Mouse (Mus musculus) CH12.LX (cell line): ENCODE results near the gene Tnik.

Experiments
- CHD2 ChIP-seq: IDR thresholded peaks from 2 replicates; pipeline ENCODE4 v1.6.1; 2011; ENCODE audit warnings: low read length, improper control_type of control experiment
- CTCF ChIP-seq, 2 experiments: IDR thresholded peaks in 1 of 2; conservative IDR thresholded peaks in 1 of 2; 2 replicates each; pipeline ENCODE4 v1.5.1; 2011 to 2012; ENCODE audit warnings: low read depth in 2 of 2, low read length in 2 of 2, improper control_type of control experiment in 1 of 2, inconsistent platforms in 1 of 2, mild to moderate bottlenecking in 1 of 2, moderate library complexity in 1 of 2
- EP300 ChIP-seq: IDR thresholded peaks from 2 replicates; pipeline ENCODE4 v1.6.1; 2011; ENCODE audit warnings: low read length, improper control_type of control experiment
- HCFC1 ChIP-seq: IDR thresholded peaks from 2 replicates; pipeline ENCODE4 v1.6.1; 2012; ENCODE audit warnings: low read depth, mild to moderate bottlenecking, inconsistent platforms, low read length, improper control_type of control experiment
- JUN ChIP-seq: IDR thresholded peaks from 2 replicates; pipeline ENCODE4 v1.6.1; 2011; ENCODE audit warnings: low read depth, mild to moderate bottlenecking, low read length, improper control_type of control experiment, moderate library complexity; ENCODE audit not compliant: insufficient read depth
- MEF2A ChIP-seq: IDR thresholded peaks from 2 replicates; pipeline ENCODE4 v1.6.1; 2014; ENCODE audit warnings: low read depth, mild to moderate bottlenecking, inconsistent platforms, low read length, improper control_type of control experiment, borderline replicate concordance
- MXI1 ChIP-seq: IDR thresholded peaks from 2 replicates; pipeline ENCODE4 v1.6.1; 2011; ENCODE audit warnings: mild to moderate bottlenecking, low read depth, low read length, improper control_type of control experiment
- MYC ChIP-seq: IDR thresholded peaks from 2 replicates; pipeline ENCODE4 v1.6.1; 2011; ENCODE audit warnings: low read depth, mild to moderate bottlenecking, improper control_type of control experiment, low read length
- NELFE ChIP-seq: IDR thresholded peaks from 2 replicates; pipeline ENCODE4 v1.6.1; 2011; ENCODE audit warnings: low read depth, low read length, improper control_type of control experiment
- POLR2A ChIP-seq: IDR thresholded peaks from 2 replicates; pipeline ENCODE4 v1.6.1; 2011; ENCODE audit warnings: low read depth, mild to moderate bottlenecking, improper control_type of control experiment, low read length
- TBP ChIP-seq: conservative IDR thresholded peaks from 2 replicates; pipeline ENCODE4 v1.6.1; 2011; ENCODE audit warnings: low read depth, low read length, improper control_type of control experiment
- USF1 ChIP-seq: IDR thresholded peaks from 2 replicates; pipeline ENCODE4 v1.6.1; 2014; ENCODE audit warnings: low read depth, mild to moderate bottlenecking, inconsistent platforms, low read length, improper control_type of control experiment
- USF2 ChIP-seq: conservative IDR thresholded peaks from 2 replicates; pipeline ENCODE4 v1.6.1; 2011; ENCODE audit warnings: low read depth, low read length, improper control_type of control experiment
- ZC3H11A ChIP-seq: IDR thresholded peaks from 2 replicates; pipeline ENCODE4 v1.6.1; 2012; ENCODE audit warnings: low read depth, mild to moderate bottlenecking, inconsistent platforms, low read length, improper control_type of control experiment

GRCm38 (mm10) chr3:28496806-28497502, 233.9 kb downstream of the Tnik start:
- TF ChIP-seq USF1 (no peak), CTCF (conservative IDR thresholded peaks at IDR 0.05 in 1 of 2, IDR thresholded peaks at IDR 0.05 in 1 of 2; ENCODE audit: low read depth in 2 of 2, low read length in 2 of 2) (no peak), MXI1 (no peak), NELFE (no peak), HCFC1 (no peak), ZC3H11A (no peak), USF2 (no peak), POLR2A (no peak), CHD2 (no peak), JUN (no peak), TBP (no peak), EP300 (no peak), MEF2A (no peak), MYC (no peak)
